16 mouse cellular contexts compared by ENCODE assay signal in genomic region chr15:100737667-100738066, GRCm38 (mm10). TPM values are rescaled to one million over a fixed set of nuclear protein-coding genes. Genes with fewer than 3 reads are reported as not detected.
DNase-seq lines count a peak whose midpoint lies in the region; ATAC-seq lines count a peak whose summit lies in the region.
"Had no signal": no experiment of that assay in that cellular context is flagged by ENCODE, and none has a peak within 500 bp of the region (broad histone marks: within the 10 kb centered on the region; RNA-seq: fewer than 3 reads in every experiment).

No protein-coding gene starts in this region.

- H3K4me2 ChIP-seq in intestine, embryonic 14.5 days (ENCODE audit: low read length): no peak overlapping the region
- no peak overlapping the region for H3K4me2 ChIP-seq in intestine, embryonic 15.5 days (replicated peaks)
- H3K4me2 ChIP-seq in intestine, embryonic 16.5 days (ENCODE audit: low read depth, low read length): no peak overlapping the region
- no peak overlapping the region for H3K4me2 ChIP-seq in hindbrain, embryonic 14.5 days (replicated peaks)
- H3K4me2 ChIP-seq: embryonic facial prominence, embryonic 15.5 days; limb, embryonic 12.5 days had no signal

- WGBS in intestine, embryonic 14.5 days: 85% methylated on average over 3 of the region's 3 CpGs
- 89% methylated on average over 3 of the region's 3 CpGs for WGBS in intestine, embryonic 15.5 days
- 91% methylated on average over 3 of the region's 3 CpGs for WGBS in intestine, embryonic 16.5 days
- WGBS in forebrain, embryonic 10.5 days: 89% methylated on average over 3 of the region's 3 CpGs
- 87% methylated on average over 3 of the region's 3 CpGs for WGBS in hindbrain, embryonic 14.5 days

- no peaks in the 10 kb centered on the region for H3K36me3 ChIP-seq in intestine, embryonic 14.5 days (ENCODE audit: control insufficient read depth, insufficient read depth, low read length)
- H3K36me3 ChIP-seq in intestine, embryonic 15.5 days: no peaks in the 10 kb centered on the region
- no peaks in the 10 kb centered on the region for H3K36me3 ChIP-seq in intestine, embryonic 16.5 days (ENCODE audit: control insufficient read depth, insufficient read depth, low read length)
- no peaks in the 10 kb centered on the region for H3K36me3 ChIP-seq in forebrain, embryonic 10.5 days (replicated peaks)
- no peaks in the 10 kb centered on the region for H3K36me3 ChIP-seq in hindbrain, embryonic 14.5 days (replicated peaks; ENCODE audit: control insufficient read depth, insufficient read depth)
- H3K36me3 ChIP-seq: embryonic facial prominence, embryonic 15.5 days; limb, embryonic 12.5 days; midbrain, embryonic 10.5 days had no signal

- DNase-seq in intestine, embryonic 14.5 days (ENCODE audit: low spot score): peak; percentile 29
- peak; percentile 48 for DNase-seq in A20 (ENCODE audit: low read depth, low spot score)
- no peak for DNase-seq in forebrain, embryonic 10.5 days (ENCODE audit: extremely low spot score, low spot score)
- no peak for DNase-seq in hindbrain, embryonic 14.5 days (ENCODE audit: low spot score)
- DNase-seq in layer of hippocampus, postnatal 10 days (ENCODE audit: low spot score in 2 of 2): no peak
- DNase-seq: cerebellum, adult 9-11 months; lung, postnatal 14 days; thymus, adult 18-20 months had no signal

- no peak overlapping the region for H3K9ac ChIP-seq in intestine, embryonic 14.5 days (ENCODE audit: low read length)
- no peak overlapping the region for H3K9ac ChIP-seq in intestine, embryonic 15.5 days
- no peak overlapping the region for H3K9ac ChIP-seq in intestine, embryonic 16.5 days (ENCODE audit: low read depth, low read length)
- H3K9ac ChIP-seq in hindbrain, embryonic 14.5 days: no peak overlapping the region
- H3K9ac ChIP-seq: embryonic facial prominence, embryonic 15.5 days; limb, embryonic 12.5 days had no signal

- no peaks in the 10 kb centered on the region for H3K4me1 ChIP-seq in intestine, embryonic 14.5 days (replicated peaks; ENCODE audit: control insufficient read depth, insufficient read depth, low read length)
- no peaks in the 10 kb centered on the region for H3K4me1 ChIP-seq in intestine, embryonic 15.5 days (replicated peaks)
- no peaks in the 10 kb centered on the region for H3K4me1 ChIP-seq in intestine, embryonic 16.5 days (ENCODE audit: control insufficient read depth, insufficient read depth, low read length)
- H3K4me1 ChIP-seq in forebrain, embryonic 10.5 days: 0 out of 2 replicates have a peak, but pooled peaks cover 2% of the 10 kb centered on the region
- H3K4me1 ChIP-seq in hindbrain, embryonic 14.5 days (replicated peaks; ENCODE audit: control insufficient read depth, insufficient read depth, low read length): no peaks in the 10 kb centered on the region
- H3K4me1 ChIP-seq: midbrain, embryonic 10.5 days had no signal

- ATAC-seq in intestine, embryonic 14.5 days (replicated peaks; ENCODE audit: low FRiP score, low TSS enrichment, low read depth): no peak
- ATAC-seq in intestine, embryonic 15.5 days: no peak
- no peak for ATAC-seq in intestine, embryonic 16.5 days
- peak; percentile 62 for ATAC-seq in megakaryocyte, adult 5-6 weeks (ENCODE audit: poor library complexity, severe bottlenecking)
- no peak for ATAC-seq in hindbrain, embryonic 14.5 days (ENCODE audit: low FRiP score)
- ATAC-seq: inflammation-experienced regulatory T-cells, adult 6 months had no signal

- no peak overlapping the region for H3K27ac ChIP-seq in intestine, embryonic 14.5 days (ENCODE audit: low read depth)
- H3K27ac ChIP-seq in intestine, embryonic 15.5 days: no peak overlapping the region
- peak overlapping the region; percentile 28; the same call in 1 of the 2 replicates for H3K27ac ChIP-seq in intestine, embryonic 16.5 days (ENCODE audit: low read length)
- H3K27ac ChIP-seq in forebrain, embryonic 10.5 days: no peak overlapping the region
- H3K27ac ChIP-seq in hindbrain, embryonic 14.5 days: no peak overlapping the region
- H3K27ac ChIP-seq: embryonic facial prominence, embryonic 15.5 days; layer of hippocampus, adult 2 months; limb, embryonic 12.5 days; midbrain, embryonic 10.5 days had no signal

- no peaks in the 10 kb centered on the region for H3K27me3 ChIP-seq in intestine, embryonic 14.5 days (replicated peaks; ENCODE audit: control insufficient read depth, insufficient read depth, low read length)
- no peaks in the 10 kb centered on the region for H3K27me3 ChIP-seq in intestine, embryonic 15.5 days (replicated peaks)
- H3K27me3 ChIP-seq in intestine, embryonic 16.5 days (replicated peaks; ENCODE audit: control insufficient read depth, insufficient read depth, low read length): no peaks in the 10 kb centered on the region
- peaks cover 6% of the 10 kb centered on the region; the same call in 1 of the 2 replicates for H3K27me3 ChIP-seq in forebrain, embryonic 10.5 days (ENCODE audit: poor library complexity, severe bottlenecking)
- H3K27me3 ChIP-seq in hindbrain, embryonic 14.5 days (ENCODE audit: control insufficient read depth, insufficient read depth, low read length): no peaks in the 10 kb centered on the region
- H3K27me3 ChIP-seq: embryonic facial prominence, embryonic 15.5 days had no signal

- no peak overlapping the region for H3K4me3 ChIP-seq in intestine, embryonic 14.5 days (ENCODE audit: low read depth, low read length)
- no peak overlapping the region for H3K4me3 ChIP-seq in intestine, embryonic 15.5 days (replicated peaks)
- no peak overlapping the region for H3K4me3 ChIP-seq in intestine, embryonic 16.5 days (ENCODE audit: low read length)
- no peak overlapping the region for H3K4me3 ChIP-seq in forebrain, embryonic 10.5 days
- no peak overlapping the region for H3K4me3 ChIP-seq in hindbrain, embryonic 14.5 days (replicated peaks; ENCODE audit: low read length)
- H3K4me3 ChIP-seq: embryonic facial prominence, embryonic 15.5 days; layer of hippocampus, adult 2 months; limb, embryonic 12.5 days; midbrain, embryonic 10.5 days had no signal

- H3K9me3 ChIP-seq in intestine, embryonic 14.5 days (ENCODE audit: control insufficient read depth, low read length): no peaks in the 10 kb centered on the region
- no peaks in the 10 kb centered on the region for H3K9me3 ChIP-seq in intestine, embryonic 15.5 days
- no peaks in the 10 kb centered on the region for H3K9me3 ChIP-seq in intestine, embryonic 16.5 days (ENCODE audit: control insufficient read depth, low read length)
- no peaks in the 10 kb centered on the region for H3K9me3 ChIP-seq in forebrain, embryonic 10.5 days
- no peaks in the 10 kb centered on the region for H3K9me3 ChIP-seq in hindbrain, embryonic 14.5 days (ENCODE audit: control insufficient read depth, low read length)
- H3K9me3 ChIP-seq: embryonic facial prominence, embryonic 15.5 days; limb, embryonic 12.5 days; midbrain, embryonic 10.5 days had no signal

RNA-seq across cellular contexts. Expression of gene Galnt6, which starts 8.5 kb away (rescaled TPM):
- 1.2 and 1.4 TPM in 2 replicates for polyA plus RNA-seq in intestine, embryonic 14.5 days (2014; fragmentation: Nextera tagmentation; extraction: Ambion mirVana)
- 4.2 and 4.3 TPM in 2 replicates for polyA plus RNA-seq in intestine, embryonic 15.5 days (2015; fragmentation: Nextera tagmentation; extraction: Ambion mirVana)
- polyA plus RNA-seq in intestine, embryonic 16.5 days (2015; fragmentation: Nextera tagmentation; extraction: Ambion mirVana): 7.6 and 8.8 TPM in 2 replicates
- 3.6 and 4.2 TPM in 2 replicates for total RNA-seq in megakaryocyte, adult 5-6 weeks (2015)
- 9.6 and 11.4 TPM in 2 replicates for total RNA-seq in megakaryocyte, adult 5-6 weeks (2017)
- not detected in 2 replicates for polyA plus RNA-seq in forebrain, embryonic 10.5 days (2016; fragmentation: Nextera tagmentation; extraction: Ambion mirVana)
- 0.16 TPM in 2 replicates for polyA plus RNA-seq in hindbrain, embryonic 14.5 days (2014; fragmentation: Nextera tagmentation; extraction: Ambion mirVana)
- total RNA-seq in layer of hippocampus, postnatal 10 days (2021): under 1 TPM; 0.49 to 0.87 TPM

RNA-seq across cellular contexts. Expression of gene Slc4a8, which starts 23.9 kb away (rescaled TPM):
- 5.4 and 6.4 TPM in 2 replicates for polyA plus RNA-seq in intestine, embryonic 14.5 days (2014; fragmentation: Nextera tagmentation; extraction: Ambion mirVana)
- 4.4 and 5.0 TPM in 2 replicates for polyA plus RNA-seq in intestine, embryonic 15.5 days (2015; fragmentation: Nextera tagmentation; extraction: Ambion mirVana)
- polyA plus RNA-seq in intestine, embryonic 16.5 days (2015; fragmentation: Nextera tagmentation; extraction: Ambion mirVana): 3.2 and 4.5 TPM in 2 replicates
- total RNA-seq in megakaryocyte, adult 5-6 weeks (2015): 0.16 and 4.0 TPM in 2 replicates
- total RNA-seq in megakaryocyte, adult 5-6 weeks (2017): 1.8 and 2.3 TPM in 2 replicates
- polyA plus RNA-seq in forebrain, embryonic 10.5 days (2016; fragmentation: Nextera tagmentation; extraction: Ambion mirVana): 10.1 and 10.8 TPM in 2 replicates
- polyA plus RNA-seq in hindbrain, embryonic 14.5 days (2014; fragmentation: Nextera tagmentation; extraction: Ambion mirVana): 23.6 and 24.0 TPM in 2 replicates
- 10 to 100 TPM; 82.1 to 84.7 TPM for total RNA-seq in layer of hippocampus, postnatal 10 days (2021)

RNA-seq across cellular contexts. Expression of gene Cela1, which starts 49.9 kb away (rescaled TPM):
- 11.9 and 49.9 TPM in 2 replicates for polyA plus RNA-seq in intestine, embryonic 14.5 days (2014; fragmentation: Nextera tagmentation; extraction: Ambion mirVana)
- polyA plus RNA-seq in intestine, embryonic 15.5 days (2015; fragmentation: Nextera tagmentation; extraction: Ambion mirVana): 104 and 271 TPM in 2 replicates
- 180 and 240 TPM in 2 replicates for polyA plus RNA-seq in intestine, embryonic 16.5 days (2015; fragmentation: Nextera tagmentation; extraction: Ambion mirVana)
- total RNA-seq in megakaryocyte, adult 5-6 weeks (2015): 3.5 and 6.2 TPM in 2 replicates
- total RNA-seq in megakaryocyte, adult 5-6 weeks (2017): 1.8 and 4.2 TPM in 2 replicates
- 1.4 and 1.8 TPM in 2 replicates for polyA plus RNA-seq in forebrain, embryonic 10.5 days (2016; fragmentation: Nextera tagmentation; extraction: Ambion mirVana)
- 1.0 and 1.4 TPM in 2 replicates for polyA plus RNA-seq in hindbrain, embryonic 14.5 days (2014; fragmentation: Nextera tagmentation; extraction: Ambion mirVana)
- 1 to 10 TPM in 1 of 2 experiments, under 1 TPM in 1; 0.87 to 1.7 TPM for total RNA-seq in layer of hippocampus, postnatal 10 days (2021)

Comparison
In these comparisons a context has a peak if more than half of its experiments do, and no peak if none do; other contexts are left out.
1. DNase-seq: peak in intestine, embryonic 14.5 days (single experiment) and A20 (single experiment); none in forebrain, embryonic 10.5 days (single experiment), hindbrain, embryonic 14.5 days (single experiment) and layer of hippocampus, postnatal 10 days (0 of 2).